Mouse (Mus musculus) c-Kit-positive CD71-positive TER-119-negative erythroid progenitor cells, embryonic 14.5 days (primary cell): Measurements from ENCODE around the gene Ppard.
A peak's percentile ranks its signal among the peaks of the same experiment; 100 is the strongest.

ENCODE experiments used
- DNase-seq: peaks from one replicate; pipeline ENCODE4 v3.0.0-alpha.2; 2013; ENCODE audit warnings: low read depth

Ppard gene

DNA sequence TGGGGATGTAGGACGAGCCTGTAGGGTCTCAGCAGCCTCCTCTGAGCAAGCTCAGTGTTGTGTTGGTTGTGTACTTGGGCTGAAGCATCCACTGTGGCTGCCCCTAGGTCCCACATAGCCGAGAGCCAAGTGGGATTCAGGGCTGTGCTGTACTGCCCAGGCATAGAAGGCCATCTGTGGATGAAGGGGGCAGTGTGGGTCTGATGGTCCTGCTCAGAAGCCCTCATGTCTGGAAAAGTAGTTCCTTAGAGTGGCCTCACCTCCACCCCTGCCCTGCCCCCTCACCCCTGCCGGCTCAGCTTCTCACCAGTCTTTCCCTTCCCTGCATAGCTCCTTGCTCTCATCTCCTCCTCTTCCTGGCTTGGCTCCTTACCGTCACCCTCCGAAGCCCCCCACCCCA is 23.2 kb downstream of the Ppard start:
- DNase-seq: no peak

GRCm38 (mm10) chr17:28256651-28257328 is 24.3 kb downstream of the Ppard start:
- no peak for DNase-seq

DNA sequence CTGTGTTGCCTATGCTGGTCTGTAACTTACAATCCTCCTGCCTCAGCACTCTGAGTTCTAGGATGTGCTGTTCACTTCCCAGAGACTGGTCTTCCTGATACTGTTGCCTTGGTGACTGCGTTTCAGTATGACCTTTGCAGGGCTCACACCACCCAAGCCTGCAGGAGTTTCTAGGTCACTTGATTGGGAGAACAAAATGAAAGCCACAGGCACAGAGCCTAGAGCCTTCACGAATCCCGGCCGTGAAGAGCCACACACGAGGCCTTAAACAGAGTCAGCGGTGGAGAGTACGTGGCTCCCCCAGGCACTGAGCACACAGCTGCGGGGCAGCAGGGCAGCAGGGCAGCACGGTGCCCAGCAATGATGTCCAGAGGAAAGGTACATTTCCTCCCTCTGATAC is 25.8 kb downstream of the Ppard start:
- DNase-seq: no peak

- no peak for DNase-seq
Measured at GRCm38 (mm10) chr17:28259890-28260542, 27.5 kb downstream of the Ppard start.

DNA sequence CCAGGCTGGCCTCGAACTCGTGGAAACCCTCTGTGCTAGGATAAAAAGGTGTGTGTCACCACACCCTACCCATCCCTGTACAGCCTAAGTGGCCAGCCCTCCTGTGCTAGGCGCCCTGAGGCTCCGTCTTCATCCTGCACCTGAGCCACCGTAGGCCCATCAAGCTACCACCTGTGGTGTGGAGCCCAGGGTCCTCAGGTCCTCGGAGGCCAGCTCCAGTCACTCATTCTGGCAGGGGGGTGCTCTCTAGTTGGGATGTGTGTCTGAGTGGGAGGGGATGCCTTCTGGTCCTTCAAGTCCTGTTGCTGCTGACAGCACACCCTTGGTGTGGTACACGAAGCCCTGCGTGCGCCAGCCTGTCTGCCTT is 28.0 kb downstream of the Ppard start:
- no peak for DNase-seq

GRCm38 (mm10) chr17:28261795-28262194 is 29.3 kb downstream of the Ppard start:
- DNase-seq: no peak

- no peak for DNase-seq
Measured at GRCm38 (mm10) chr17:28263181-28263894, 30.8 kb downstream of the Ppard start.

DNA sequence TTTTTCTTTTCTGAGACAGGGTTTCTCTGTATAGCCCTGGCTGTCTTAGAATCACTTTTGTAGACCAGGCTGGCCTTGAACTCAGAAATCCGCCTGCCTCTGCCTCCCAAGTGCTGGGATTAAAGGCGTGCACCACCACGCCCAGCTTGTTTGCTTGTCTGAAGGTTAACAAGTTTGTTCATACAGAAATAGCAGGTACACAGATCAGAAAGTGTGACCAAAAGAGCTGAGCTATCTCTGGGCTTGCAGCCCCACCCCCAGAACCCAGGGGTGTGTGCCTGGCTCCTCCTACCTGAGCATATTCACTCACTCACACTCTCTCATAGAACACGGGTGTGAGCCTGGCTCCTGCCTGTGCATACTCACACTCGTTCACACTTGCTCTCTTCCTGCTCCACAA is 34.8 kb downstream of the Ppard start:
- DNase-seq: no peak

- no peak for DNase-seq
Measured at GRCm38 (mm10) chr17:28270165-28270564, 37.7 kb downstream of the Ppard start.

DNA sequence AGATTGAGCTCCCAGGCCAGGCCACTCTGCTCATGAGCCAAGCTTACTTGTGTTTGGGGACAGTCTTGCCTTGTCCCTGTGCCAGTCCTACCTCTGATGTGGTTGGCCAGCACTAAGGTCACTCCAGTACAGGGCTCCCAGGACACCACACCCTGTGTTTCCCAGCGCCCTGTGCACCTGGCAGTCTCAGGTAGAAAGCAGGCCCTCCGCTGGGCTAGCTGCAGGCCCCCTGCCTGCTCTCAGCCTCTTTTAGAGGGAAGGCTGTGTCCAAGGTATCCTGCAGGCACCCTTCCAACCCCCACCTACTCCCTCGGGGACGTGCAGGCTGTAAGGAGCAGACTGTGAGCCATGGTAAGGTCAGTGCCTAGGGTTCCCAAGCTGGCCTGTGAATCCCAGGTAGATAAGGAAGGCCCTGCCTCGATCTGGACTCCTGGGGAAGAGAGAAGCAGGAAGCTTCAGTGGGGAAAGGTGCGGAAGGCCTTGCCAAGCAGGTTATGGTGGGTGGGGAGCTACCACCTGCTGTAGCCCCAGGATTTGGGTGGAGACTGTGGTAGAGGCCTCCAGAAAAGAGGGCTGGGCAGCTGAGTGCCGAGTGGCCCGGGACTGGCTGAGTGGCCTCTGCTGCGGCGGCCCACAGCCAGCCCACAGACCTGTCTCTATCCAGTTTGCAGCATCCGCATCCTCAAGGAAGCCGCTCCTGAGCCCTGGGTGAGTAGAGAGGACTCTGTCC is 39.2 kb downstream of the Ppard start:
- no peak for DNase-seq

DNA sequence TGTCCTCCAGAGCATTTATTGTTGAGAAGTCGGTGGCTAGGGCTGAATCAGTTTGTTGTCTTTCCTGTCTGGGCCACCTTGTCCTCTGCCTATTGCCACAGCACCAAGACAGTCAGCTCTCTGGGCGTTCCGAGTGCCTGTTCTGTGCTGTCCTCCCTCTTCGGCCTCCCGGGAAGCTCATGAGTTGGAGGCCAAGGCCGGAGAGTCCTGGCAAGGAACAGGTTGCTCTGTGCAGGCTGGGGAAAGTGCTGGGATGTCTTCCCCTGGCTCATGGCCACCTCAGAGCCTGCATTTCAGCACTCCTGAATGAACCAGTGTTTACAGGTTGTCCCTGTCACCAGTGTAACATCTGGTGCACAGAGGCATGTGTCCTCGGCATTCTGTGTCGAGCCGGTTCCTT is 39.8 kb downstream of the Ppard start:
- no peak for DNase-seq

GRCm38 (mm10) chr17:28272837-28273236 is 40.3 kb downstream of the Ppard start:
- DNase-seq: no peak

DNA sequence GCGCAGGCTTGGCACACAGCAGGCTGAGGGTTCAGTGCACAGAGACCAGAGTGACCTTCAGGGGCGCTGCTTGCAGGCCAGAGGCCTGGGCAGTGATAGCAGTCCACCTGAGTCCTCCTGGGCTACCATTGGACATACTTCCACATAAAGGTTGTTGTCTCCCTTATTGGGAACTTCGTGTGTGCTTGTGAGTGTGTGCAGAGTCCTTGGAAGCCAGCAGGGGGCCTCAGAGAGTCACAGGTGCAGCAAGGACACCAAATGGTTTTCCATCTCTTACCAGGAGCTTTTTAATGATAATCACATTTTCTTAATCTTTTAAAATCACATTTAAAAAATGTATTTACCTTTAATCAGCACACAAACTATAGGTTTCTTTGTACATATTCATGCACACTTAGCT is 42.2 kb downstream of the Ppard start:
- DNase-seq: no peak

DNA sequence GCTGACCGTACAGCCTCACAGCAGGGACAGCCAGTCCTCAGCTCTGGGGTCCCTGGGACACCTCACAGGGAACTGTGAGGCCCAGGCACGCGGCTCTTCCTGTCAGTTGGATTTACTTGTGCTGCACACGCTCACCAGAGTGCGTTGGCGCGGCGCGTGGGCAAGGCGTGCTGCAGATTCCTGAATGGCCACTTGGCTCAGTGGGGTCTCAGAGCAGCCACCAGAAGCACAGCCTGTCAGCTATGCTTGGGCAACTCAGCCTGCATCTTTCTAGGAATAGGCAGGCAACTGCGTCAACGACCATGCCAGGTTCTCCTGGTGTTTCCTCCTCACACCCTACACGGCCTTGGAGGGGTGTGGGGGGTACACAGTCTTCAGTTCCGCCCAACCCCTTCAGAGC is 44.7 kb downstream of the Ppard start:
- DNase-seq: no peak

DNA sequence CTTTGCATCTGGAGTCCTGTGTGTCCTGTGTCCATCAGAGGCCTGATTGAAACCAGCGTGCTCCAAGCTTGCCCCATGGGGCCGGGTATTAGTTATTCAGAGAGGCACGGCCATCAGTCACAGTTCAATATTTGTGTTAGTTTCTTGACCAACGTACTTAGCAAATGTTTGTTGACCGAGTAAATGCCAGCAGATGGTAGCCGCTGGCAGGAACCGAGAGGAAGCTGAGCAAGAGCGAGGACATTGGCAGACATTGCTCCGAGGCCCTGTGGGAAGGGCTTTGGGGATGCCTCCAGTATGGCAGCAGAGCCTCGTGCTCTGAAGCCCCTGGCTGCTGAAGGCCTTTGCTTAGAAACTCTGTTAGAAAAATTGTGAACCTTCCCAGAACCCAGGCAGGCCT is 45.2 kb downstream of the Ppard start:
- no peak for DNase-seq

- DNase-seq: peak; percentile 28
Measured at GRCm38 (mm10) chr17:28278156-28278555, 45.7 kb downstream of the Ppard start.

- no peak for DNase-seq
Measured at GRCm38 (mm10) chr17:28279236-28279635, 46.7 kb downstream of the Ppard start.

- DNase-seq: no peak
Measured at GRCm38 (mm10) chr17:28279780-28280422, 47.4 kb downstream of the Ppard start.

GRCm38 (mm10) chr17:28280423-28280800 is 47.9 kb downstream of the Ppard start:
- DNase-seq: no peak

DNA sequence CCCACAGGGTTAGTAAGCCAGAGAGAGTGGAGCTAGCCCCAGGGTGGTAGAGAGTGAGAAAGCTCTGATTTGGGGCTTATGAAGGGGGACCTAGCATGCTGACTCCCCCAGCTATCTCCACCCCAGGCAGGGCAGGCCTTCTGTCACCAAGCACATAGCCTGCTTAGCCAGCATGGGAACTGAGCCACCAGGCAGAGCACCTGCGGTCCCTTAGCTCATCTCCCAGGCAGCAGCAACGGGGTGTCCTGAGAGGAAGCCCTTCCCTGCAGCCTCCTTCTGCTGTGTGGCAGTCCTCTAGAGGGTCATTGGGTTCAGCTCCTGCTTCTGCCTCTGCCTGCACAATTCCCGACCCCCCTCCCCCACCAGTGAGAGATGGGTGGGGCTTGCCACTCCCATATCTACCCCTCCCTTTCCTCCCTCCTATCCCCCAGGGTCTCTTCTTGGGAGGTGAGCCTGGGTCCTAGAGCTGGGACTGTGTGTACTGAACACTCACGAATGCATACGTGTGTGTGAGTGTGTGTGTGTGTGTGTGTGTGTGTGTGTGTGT is 48.4 kb downstream of the Ppard start:
- DNase-seq: no peak

- no peak for DNase-seq
Measured at GRCm38 (mm10) chr17:28281866-28282441, 49.5 kb downstream of the Ppard start.

GRCm38 (mm10) chr17:28283199-28283598 is 50.7 kb downstream of the Ppard start:
- no peak for DNase-seq
